Mouse (Mus musculus) thymus, postnatal 36 days (tissue): ENCODE measurements at regions not wholly inside any gene's neighbourhood (a gene's known extent, or its start where the extent isn't known, plus 50 kb on each side); places are given as distances from the start of the nearest gene placed in this dataset.

Experiments used
- DNase-seq, 2 experiments: peaks; one replicate each; pipeline ENCODE4 v3.0.0; 2022; ENCODE audit warnings: mixed read lengths in 2 of 2

- DNase-seq = no peak
Measured at GRCm38 (mm10) chr15:62568788-62569713, 1275.9 kb downstream of the Gsdmc2 start.

- DNase-seq = no peak
Measured at GRCm38 (mm10) chr15:62567431-62567830, 1277.5 kb downstream of the Gsdmc2 start.

- DNase-seq = no peak
Measured at GRCm38 (mm10) chr15:62566106-62566511, 1278.9 kb downstream of the Gsdmc2 start.

GRCm38 (mm10) chr15:62533233-62533632, 1311.7 kb downstream of the Gsdmc2 start:
- no peak for DNase-seq

- DNase-seq = no peak
Measured at GRCm38 (mm10) chr15:62528975-62529374, 1316.0 kb downstream of the Gsdmc2 start.

- DNase-seq = no peak
Measured at GRCm38 (mm10) chr15:62524628-62525027, 1320.3 kb downstream of the Gsdmc2 start.

GRCm38 (mm10) chr15:62524135-62524534, 1320.8 kb downstream of the Gsdmc2 start:
- no peak for DNase-seq

GRCm38 (mm10) chr15:62513462-62513861, 1331.5 kb downstream of the Gsdmc2 start:
- DNase-seq = no peak

GRCm38 (mm10) chr15:62511461-62511860, 1333.5 kb downstream of the Gsdmc2 start:
- no peak for DNase-seq

- DNase-seq = no peak
Measured at GRCm38 (mm10) chr15:62503866-62504265, 1341.1 kb downstream of the Gsdmc2 start.

GRCm38 (mm10) chr15:62500966-62501365, 1344.0 kb downstream of the Gsdmc2 start:
- no peak for DNase-seq

GRCm38 (mm10) chr15:62500522-62500921, 1344.5 kb downstream of the Gsdmc2 start:
- no peak for DNase-seq

- no peak for DNase-seq
Measured at GRCm38 (mm10) chr15:62496193-62496592, 1348.8 kb downstream of the Gsdmc2 start.

- DNase-seq = no peak
Measured at GRCm38 (mm10) chr15:62492350-62492749, 1352.6 kb downstream of the Gsdmc2 start.

- DNase-seq = no peak
Measured at GRCm38 (mm10) chr15:62490548-62490947, 1354.4 kb downstream of the Gsdmc2 start.

- DNase-seq = no peak
Measured at GRCm38 (mm10) chr15:62486540-62486939, 1358.4 kb downstream of the Gsdmc2 start.

GRCm38 (mm10) chr15:62484350-62484749, 1360.6 kb downstream of the Gsdmc2 start:
- no peak for DNase-seq

GRCm38 (mm10) chr15:62483534-62483933, 1361.4 kb downstream of the Gsdmc2 start:
- DNase-seq = no peak

GRCm38 (mm10) chr15:62482357-62482756, 1362.6 kb downstream of the Gsdmc2 start:
- no peak for DNase-seq

- DNase-seq = no peak
Measured at GRCm38 (mm10) chr15:62477779-62478178, 1367.2 kb downstream of the Gsdmc2 start.

GRCm38 (mm10) chr15:62476452-62476851, 1368.5 kb downstream of the Gsdmc2 start:
- DNase-seq = no peak

GRCm38 (mm10) chr15:62470683-62471331, 1374.2 kb downstream of the Gsdmc2 start:
- DNase-seq = no peak

- DNase-seq = no peak
Measured at GRCm38 (mm10) chr15:62468076-62468475, 1376.9 kb downstream of the Gsdmc2 start.

GRCm38 (mm10) chr15:62466856-62467255, 1378.1 kb downstream of the Gsdmc2 start:
- DNase-seq = no peak
